Mouse (Mus musculus) neural tube, embryonic 11.5 days (tissue): ENCODE data around the gene Slc31a2. TPM values are rescaled to one million over a fixed set of nuclear protein-coding genes. Genes with fewer than 3 reads are reported as not detected.

Experiments
- ATAC-seq: fragments of 200-750 bp; cut with Nextera tagmentation; 2 replicates; pipeline ENCODE4 v1.8.0; 2017; ENCODE audit warnings: moderate number of reproducible peaks, mild to moderate bottlenecking, moderate TSS enrichment, moderate library complexity; ENCODE audit not compliant: insufficient read depth, low FRiP score, low TSS enrichment
- DNase-seq: peaks from one replicate; pipeline ENCODE4 v3.0.0-alpha.2; 2015; ENCODE audit warnings: low spot score
- H3K27ac ChIP-seq: fragments of 300-500 bp; sonication (generic); 2 replicates; pipeline ENCODE4 v1.5.1; 2014; ENCODE audit warnings: low read depth, mild to moderate bottlenecking, low read length
- H3K27me3 ChIP-seq: fragments of 300-500 bp; sonication (generic); 2 replicates; pipeline ENCODE4 v1.6.1; 2014; ENCODE audit warnings: mild to moderate bottlenecking, low read length, mixed read lengths; ENCODE audit not compliant: control insufficient read depth, insufficient read depth
- H3K36me3 ChIP-seq: fragments of 300-500 bp; sonication (generic); 2 replicates; pipeline ENCODE4 v1.6.1; 2014; ENCODE audit warnings: mild to moderate bottlenecking, low read length, moderate library complexity, mixed read lengths; ENCODE audit not compliant: control insufficient read depth, insufficient read depth
- H3K4me1 ChIP-seq: fragments of 300-500 bp; sonication (generic); 2 replicates; pipeline ENCODE4 v1.6.1; 2014; ENCODE audit warnings: low read length, mixed read lengths; ENCODE audit not compliant: control insufficient read depth, insufficient read depth
- H3K4me2 ChIP-seq: fragments of 300-500 bp; sonication (generic); 2 replicates; pipeline ENCODE4 v1.6.1; 2014; ENCODE audit warnings: low read depth, mild to moderate bottlenecking, moderate library complexity
- H3K4me3 ChIP-seq: fragments of 300-500 bp; sonication (generic); 2 replicates; pipeline ENCODE4 v1.5.1; 2014; ENCODE audit warnings: low read depth, low read length
- H3K9ac ChIP-seq: fragments of 300-500 bp; sonication (generic); 2 replicates; pipeline ENCODE4 v1.6.1; 2014; ENCODE audit warnings: mild to moderate bottlenecking, low read length
- H3K9me3 ChIP-seq: fragments of 300-500 bp; sonication (generic); 2 replicates; pipeline ENCODE4 v1.6.1; 2016; ENCODE audit warnings: low read length; ENCODE audit not compliant: control insufficient read depth
- WGBS: fragments of 180-500 bp; shearing (Covaris S2); extraction: QIAGEN DNeasy Blood & Tissue Kit; methylation state at CpG from one replicate; pipeline ENCODE4 v1.1.7; 2014; 5-methylcytosine and 5-hydroxymethylcytosine counted together
- polyA plus RNA-seq: library from polyadenylated mRNA; unstranded; fragments of >200 nt; fragmentation: Nextera tagmentation; extraction: Ambion mirVana; gene quantifications from 2 replicates; pipeline ENCODE4 v1.2.1, GENCODE M21; 2014

Gene Slc31a2
- polyA plus RNA-seq: 13.0 and 17.2 TPM in 2 replicates

DNA sequence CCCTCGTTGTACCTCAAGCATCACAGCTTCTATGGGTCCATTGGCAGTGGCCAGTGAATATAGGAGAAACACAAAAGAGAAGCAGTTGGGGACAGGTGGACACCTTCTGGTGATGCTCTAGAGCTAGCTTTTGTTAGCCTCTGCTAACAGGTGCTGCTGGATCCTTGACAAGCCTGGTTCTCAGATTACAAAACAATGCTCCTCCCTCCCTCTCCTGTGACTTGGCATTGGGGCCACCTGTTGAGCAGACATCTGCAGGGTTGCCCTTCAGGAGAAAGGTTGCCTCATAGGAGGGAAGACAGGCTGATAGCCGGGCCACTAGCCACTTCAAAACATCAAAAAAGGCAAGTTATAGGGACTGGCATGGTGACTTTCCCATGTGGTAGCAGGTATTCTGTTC, at the start of gene Slc31a2:
Gene Slc31a2, plus strand, starts transcription at position 287 of the 400 bp plus-strand sequence.
- Histone ChIP-seq H3K4me1 (no peaks in the 10 kb centered on the region), H3K9me3 (no peaks in the 10 kb centered on the region), H3K4me2 (no peak within 1 kb of the TSS), H3K4me3 (no peak within 1 kb of the TSS), H3K36me3 (no peaks in the 10 kb centered on the region), H3K9ac (no peak within 1 kb of the TSS), H3K27me3 (no peaks in the 10 kb centered on the region), H3K27ac (no peak within 1 kb of the TSS)
- ATAC-seq (no peak), DNase-seq (no peak)
- 47% methylated on average over 2 of the region's 2 CpGs for WGBS

DNA sequence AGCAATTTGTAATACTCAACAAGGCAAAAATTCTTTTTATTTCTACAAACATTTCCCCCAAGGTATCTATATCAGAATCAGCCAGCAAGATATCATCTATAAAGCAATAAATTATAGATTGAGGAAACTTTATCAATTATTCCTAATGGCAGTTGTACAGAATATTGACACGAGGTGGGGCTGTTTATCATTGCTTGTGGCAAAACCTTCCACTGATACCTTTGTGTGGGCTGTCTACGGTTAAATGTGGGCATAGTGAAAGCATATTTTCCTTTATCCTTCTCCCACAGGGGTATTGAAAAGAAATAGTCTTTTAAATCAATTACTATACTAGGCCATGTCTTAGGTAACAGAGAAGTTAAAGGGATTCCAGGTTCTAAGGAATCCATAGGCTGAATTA, 48.9 kb upstream of the Slc31a2 start:
- 85% methylated on average over 2 of the region's 2 CpGs for WGBS
- ATAC-seq (no peak), DNase-seq (no peak)
- H3K4me3 ChIP-seq: no peak overlapping the region
- H3K4me1 ChIP-seq: no peaks in the 10 kb centered on the region
- H3K9me3 ChIP-seq: no peaks in the 10 kb centered on the region
- H3K36me3 ChIP-seq: no peaks in the 10 kb centered on the region
- H3K27me3 ChIP-seq: no peaks in the 10 kb centered on the region
- H3K9ac ChIP-seq: no peak overlapping the region
- H3K4me2 ChIP-seq: no peak overlapping the region
- H3K27ac ChIP-seq: no peak overlapping the region

DNA sequence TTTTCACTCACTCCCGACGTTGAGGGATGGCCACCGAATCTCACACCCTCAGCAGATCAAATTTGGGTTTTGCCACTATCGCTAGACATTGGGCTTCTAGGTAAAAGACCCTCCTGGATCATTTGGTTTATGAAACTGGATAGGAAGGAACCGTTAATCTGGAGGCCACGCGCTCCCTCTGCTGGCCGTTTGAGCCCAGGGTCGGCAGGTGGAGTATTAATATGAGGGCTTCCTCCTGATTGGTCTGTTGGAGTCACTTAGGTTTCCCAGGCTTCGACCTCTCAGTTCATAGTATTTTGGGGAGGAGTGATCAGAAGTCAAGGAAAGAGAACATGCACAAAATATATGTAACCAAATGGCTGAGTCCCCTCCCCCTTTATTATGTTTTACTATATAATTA, 34.0 kb upstream of the Slc31a2 start:
- WGBS: 42% methylated on average over 10 of the region's 10 CpGs
- no peaks in the 10 kb centered on the region for H3K36me3 ChIP-seq
- H3K4me3 ChIP-seq: no peak overlapping the region
- no peak; the same call in 1 of the 2 replicates for ATAC-seq
- H3K27ac ChIP-seq: no peak overlapping the region
- no peaks in the 10 kb centered on the region for H3K9me3 ChIP-seq
- DNase-seq: peak; percentile 57
- no peak overlapping the region for H3K4me2 ChIP-seq
- no peaks in the 10 kb centered on the region for H3K4me1 ChIP-seq
- H3K27me3 ChIP-seq: no peaks in the 10 kb centered on the region
- H3K9ac ChIP-seq: no peak overlapping the region

DNA sequence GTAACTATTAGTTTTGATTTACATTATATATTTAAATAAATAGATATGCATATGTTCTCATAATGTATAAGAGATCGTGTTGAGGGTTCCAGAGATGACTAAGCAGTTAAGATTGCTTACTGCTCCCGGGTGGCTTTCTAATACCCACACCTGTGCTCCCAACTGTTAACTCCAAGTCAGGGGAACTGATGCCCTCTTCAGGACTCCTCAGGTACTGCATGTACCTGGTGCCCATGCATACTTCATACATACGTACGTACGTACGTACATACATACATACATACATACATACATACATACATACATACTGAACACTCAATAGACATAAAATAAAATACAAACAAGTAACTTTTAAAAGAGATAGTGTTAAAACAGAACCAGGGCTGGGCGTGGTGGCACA, 32.9 kb upstream of the Slc31a2 start:
- no peaks in the 10 kb centered on the region for H3K9me3 ChIP-seq
- no peak overlapping the region for H3K4me2 ChIP-seq
- no peak for DNase-seq
- H3K9ac ChIP-seq: no peak overlapping the region
- no peaks in the 10 kb centered on the region for H3K27me3 ChIP-seq
- no peaks in the 10 kb centered on the region for H3K36me3 ChIP-seq
- no peak overlapping the region for H3K27ac ChIP-seq
- H3K4me3 ChIP-seq: no peak overlapping the region
- 92% methylated on average over 7 of the region's 7 CpGs for WGBS
- H3K4me1 ChIP-seq: no peaks in the 10 kb centered on the region
- ATAC-seq: no peak

DNA sequence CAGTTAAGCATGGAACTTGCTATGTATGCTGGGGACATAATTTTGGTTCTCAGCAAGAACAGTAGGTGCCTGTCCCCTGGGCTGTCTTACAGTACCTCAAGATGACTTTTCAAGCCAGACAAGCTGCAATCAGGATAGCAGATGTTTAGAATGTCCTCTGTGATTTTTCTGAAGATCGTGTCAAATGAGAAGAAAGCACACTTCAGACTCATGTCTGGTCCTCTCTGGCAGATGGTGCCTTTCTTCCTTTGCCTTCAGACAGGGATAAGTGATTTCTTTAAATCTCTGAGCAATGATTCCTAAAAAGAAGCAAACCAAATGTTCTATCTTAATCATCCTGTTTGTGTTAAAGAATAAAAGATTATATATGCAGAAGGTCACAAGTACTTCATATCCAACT, 32.2 kb upstream of the Slc31a2 start:
- H3K36me3 ChIP-seq: no peaks in the 10 kb centered on the region
- H3K27me3 ChIP-seq: no peaks in the 10 kb centered on the region
- 68% methylated on average over 1 of the region's 1 CpGs for WGBS
- H3K4me1 ChIP-seq: no peaks in the 10 kb centered on the region
- H3K9me3 ChIP-seq: no peaks in the 10 kb centered on the region
- DNase-seq: no peak
- no peak for ATAC-seq
- H3K27ac ChIP-seq: no peak overlapping the region
- H3K4me3 ChIP-seq: no peak overlapping the region
- no peak overlapping the region for H3K4me2 ChIP-seq
- no peak overlapping the region for H3K9ac ChIP-seq

DNA sequence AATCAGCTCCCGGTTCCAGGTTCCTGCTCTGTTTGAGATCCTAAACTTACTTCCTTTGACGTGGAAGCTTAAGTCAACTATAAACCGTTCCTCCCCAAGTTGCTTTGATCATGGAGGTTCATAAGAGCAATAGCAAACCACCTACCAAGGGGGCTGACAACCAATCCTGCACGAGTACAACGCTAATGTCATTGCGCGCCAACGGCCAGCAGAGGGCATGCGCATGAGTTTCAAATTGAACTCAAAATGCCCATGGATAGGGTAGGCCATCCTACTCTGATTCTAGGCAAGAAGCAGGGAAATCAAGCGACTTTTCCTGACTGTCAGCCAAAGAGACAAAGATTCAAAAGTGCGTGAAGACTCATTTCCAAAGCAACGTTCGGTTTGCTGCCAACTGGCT, 31.6 kb upstream of the Slc31a2 start, which contains the start of gene Zfp37:
Gene Zfp37, minus strand, starts transcription at position 279 of the 400 bp plus-strand sequence.
- no peak for ATAC-seq
- Histone ChIP-seq H3K4me2 (no peak within 1 kb of the TSS), H3K9ac (no peak within 1 kb of the TSS), H3K4me1 (no peaks in the 10 kb centered on the region), H3K27ac (no peak within 1 kb of the TSS), H3K4me3 (no peak within 1 kb of the TSS), H3K27me3 (no peaks in the 10 kb centered on the region), H3K36me3 (no peaks in the 10 kb centered on the region), H3K9me3 (no peaks in the 10 kb centered on the region)
- no peak for DNase-seq
- WGBS: 77% methylated on average over 13 of the region's 13 CpGs

DNA sequence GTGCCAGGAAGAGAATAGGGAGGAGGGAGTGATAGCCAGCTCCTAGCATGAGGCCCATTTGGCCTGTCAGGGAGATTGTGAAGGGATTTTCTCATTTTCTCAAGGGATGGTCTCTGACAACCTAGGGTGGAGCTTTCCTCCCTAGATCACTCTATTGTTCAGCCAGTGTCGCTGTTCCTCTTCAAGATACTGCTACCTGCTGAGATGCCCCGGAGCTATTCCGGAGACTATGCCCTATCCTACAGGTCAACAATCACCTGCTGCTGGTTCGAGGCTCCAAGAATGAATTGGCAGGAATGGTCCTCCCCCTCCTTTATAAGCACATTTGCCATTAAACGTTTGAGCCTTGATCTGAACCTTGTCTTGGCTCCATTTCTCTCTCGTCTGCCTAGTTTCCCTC, 21.8 kb upstream of the Slc31a2 start:
- no peak overlapping the region for H3K4me2 ChIP-seq
- H3K4me1 ChIP-seq: no peaks in the 10 kb centered on the region
- H3K4me3 ChIP-seq: no peak overlapping the region
- H3K36me3 ChIP-seq: no peaks in the 10 kb centered on the region
- ATAC-seq: no peak
- H3K27ac ChIP-seq: no peak overlapping the region
- no peaks in the 10 kb centered on the region for H3K9me3 ChIP-seq
- WGBS: 66% methylated on average over 6 of the region's 6 CpGs
- DNase-seq: no peak
- no peaks in the 10 kb centered on the region for H3K27me3 ChIP-seq
- no peak overlapping the region for H3K9ac ChIP-seq

DNA sequence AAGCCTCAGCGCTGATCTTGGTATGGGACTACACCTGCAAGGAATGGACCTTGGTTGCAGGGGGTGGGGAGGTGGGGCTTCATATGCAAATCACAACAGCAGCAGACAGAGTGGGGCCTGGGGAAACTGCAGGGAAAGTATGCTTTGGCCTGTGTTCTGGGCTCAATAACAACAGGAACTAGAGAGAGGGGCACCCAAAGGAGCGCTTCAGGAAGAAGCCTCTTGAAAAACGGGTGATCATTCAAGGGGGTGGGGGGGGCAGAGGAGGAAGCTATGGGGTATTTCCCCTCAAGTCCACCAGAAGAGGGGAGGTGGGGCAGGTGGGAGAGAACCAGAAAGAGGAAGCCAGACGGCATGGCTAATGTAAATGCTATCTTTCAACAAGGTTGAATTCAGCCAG, 14.0 kb upstream of the Slc31a2 start:
- Histone ChIP-seq H3K4me3 (no peak overlapping the region), H3K4me1 (no peaks in the 10 kb centered on the region), H3K9me3 (no peaks in the 10 kb centered on the region), H3K27ac (no peak overlapping the region), H3K27me3 (no peaks in the 10 kb centered on the region), H3K4me2 (no peak overlapping the region), H3K9ac (no peak overlapping the region), H3K36me3 (no peaks in the 10 kb centered on the region)
- DNase-seq: no peak
- 27% methylated on average over 4 of the region's 4 CpGs for WGBS
- ATAC-seq: no peak

DNA sequence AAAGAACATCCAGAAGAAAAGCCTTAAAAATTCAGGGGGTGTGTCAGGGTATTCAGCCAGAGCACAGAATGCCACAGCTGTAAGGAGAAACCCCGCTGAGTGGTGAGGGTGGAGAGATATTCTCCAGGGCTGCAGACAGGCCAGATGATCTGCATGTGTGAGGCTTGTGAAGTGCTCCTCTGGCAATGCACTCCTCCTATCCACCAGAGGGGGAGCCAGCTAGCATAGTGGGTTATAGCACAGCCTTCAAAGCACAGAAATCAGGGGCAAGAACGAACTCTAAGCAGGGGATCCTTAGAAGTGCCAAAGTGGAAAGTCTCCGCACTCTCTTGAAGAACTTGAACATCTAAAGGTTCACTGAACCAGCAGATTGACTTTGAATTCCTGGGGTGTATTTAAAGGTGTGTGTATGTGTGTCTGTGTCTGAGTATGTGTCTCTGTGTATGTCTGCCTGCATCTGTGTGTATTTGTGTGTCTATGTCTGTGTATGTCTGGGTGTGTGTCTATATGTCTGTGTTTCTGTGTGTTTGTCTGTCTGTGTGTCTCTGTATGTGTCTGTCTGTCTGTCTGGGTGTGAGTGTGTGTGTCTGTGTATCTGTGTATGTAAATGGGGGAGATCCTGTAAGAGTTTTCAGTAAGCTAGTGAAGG, 11.3 kb upstream of the Slc31a2 start:
- no peaks in the 10 kb centered on the region for H3K4me1 ChIP-seq
- no peak overlapping the region for H3K4me3 ChIP-seq
- H3K9me3 ChIP-seq: no peaks in the 10 kb centered on the region
- no peaks in the 10 kb centered on the region for H3K27me3 ChIP-seq
- WGBS: 33% methylated on average over 3 of the region's 3 CpGs
- H3K4me2 ChIP-seq: no peak overlapping the region
- ATAC-seq (peak; percentile 45; the same call in 1 of the 2 replicates), DNase-seq (peak; percentile 31)
- H3K9ac ChIP-seq: no peak overlapping the region
- H3K27ac ChIP-seq: no peak overlapping the region
- H3K36me3 ChIP-seq: no peaks in the 10 kb centered on the region
